Mouse (Mus musculus) C2C12 (cell line): ENCODE results near the gene Tnfsf10. TPM values are rescaled to one million over a fixed set of nuclear protein-coding genes. Genes with fewer than 3 reads are reported as not detected.

Experiments used
- H3K27me3 ChIP-seq: one replicate; pipeline ENCODE4 v1.6.1; 2011; ENCODE audit not compliant: control insufficient read depth, insufficient read depth, insufficient read length
- H3K36me3 ChIP-seq: one replicate; pipeline ENCODE4 v1.6.1; 2011; ENCODE audit not compliant: control insufficient read depth, insufficient read depth
- H3K4me3 ChIP-seq: one replicate; pipeline ENCODE4 v1.5.1; 2011; ENCODE audit warnings: mild to moderate bottlenecking, control low read depth; ENCODE audit not compliant: poor library complexity, insufficient read depth, severe bottlenecking
- H3K79me2 ChIP-seq: one replicate; pipeline ENCODE4 v1.6.1; 2011; ENCODE audit not compliant: control insufficient read depth, insufficient read depth
- H3K79me3 ChIP-seq: one replicate; pipeline ENCODE4 v1.6.1; 2011; ENCODE audit warnings: low read depth, control low read depth
- H3ac ChIP-seq: one replicate; pipeline ENCODE3; 2011; ENCODE audit warnings: low read depth; ENCODE audit not compliant: control insufficient read depth, insufficient read length
- CEBPB ChIP-seq: IDR thresholded peaks from one replicate; pipeline ENCODE4 v1.6.1; 2011; ENCODE audit warnings: low read depth, mild to moderate bottlenecking, control low read depth, moderate library complexity
- CTCF ChIP-seq: IDR thresholded peaks from one replicate; pipeline ENCODE4 v1.5.1; 2011; ENCODE audit not compliant: control insufficient read depth, insufficient read depth, insufficient read length
- FOSL1 ChIP-seq: IDR thresholded peaks from one replicate; pipeline ENCODE4 v1.8.0; 2011; ENCODE audit warnings: mild to moderate bottlenecking, low read length; ENCODE audit not compliant: poor library complexity, insufficient read depth, severe bottlenecking
- MAX ChIP-seq: IDR thresholded peaks from one replicate; pipeline ENCODE4 v1.6.1; 2011; ENCODE audit warnings: mild to moderate bottlenecking, control low read depth
- MYOD1 ChIP-seq: IDR thresholded peaks from one replicate; pipeline ENCODE4 v1.6.1; 2011; ENCODE audit warnings: low read depth; ENCODE audit not compliant: control insufficient read depth, insufficient read length
- MYOG ChIP-seq: IDR thresholded peaks from one replicate; pipeline ENCODE4 v1.6.1; 2011; ENCODE audit not compliant: control insufficient read depth, insufficient read length; ENCODE audit errors: extremely low read depth
- USF1 ChIP-seq: IDR thresholded peaks from one replicate; pipeline ENCODE4 v1.6.1; 2011; ENCODE audit warnings: low read depth, mild to moderate bottlenecking, control low read depth, moderate library complexity
- polyA plus RNA-seq: library from polyadenylated mRNA; unstranded; fragments of >200 nt; fragmentation: generic; extraction: Trizol; gene quantifications from one replicate; pipeline ENCODE4 v1.2.1, GENCODE M21; 2012; ENCODE audit warnings: missing spikeins

Tnfsf10 gene
- polyA plus RNA-seq, 1 experiment: not detected

DNA sequence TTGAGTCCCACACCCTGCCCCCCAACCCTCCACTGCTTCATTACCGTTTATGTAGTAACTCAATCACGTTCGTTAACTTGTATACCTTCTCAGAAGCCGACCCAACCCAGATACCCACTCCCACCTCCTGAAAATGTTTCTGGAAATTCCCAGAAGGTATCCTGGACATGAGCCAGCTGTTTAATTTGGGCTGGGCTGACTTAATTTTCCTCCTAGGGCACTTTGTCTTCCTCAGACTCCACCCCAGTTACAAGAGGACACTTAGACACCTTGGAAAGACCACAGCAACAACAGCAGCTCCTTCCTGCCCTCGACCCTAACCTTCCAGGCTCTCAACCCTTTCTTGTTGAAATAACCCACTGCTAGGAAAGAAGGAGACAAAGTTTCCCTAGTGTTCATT lies 6.7 kb downstream of the Tnfsf10 start:
- TF ChIP-seq MYOG: no peak
- no peak for TF ChIP-seq MAX
- TF ChIP-seq CTCF: no peak
- no peak for TF ChIP-seq CEBPB
- TF ChIP-seq FOSL1: no peak
- no peak for TF ChIP-seq USF1
- no peak for TF ChIP-seq MYOD1
- peaks cover 4% of the 10 kb centered on the region for H3K27me3 ChIP-seq

DNA sequence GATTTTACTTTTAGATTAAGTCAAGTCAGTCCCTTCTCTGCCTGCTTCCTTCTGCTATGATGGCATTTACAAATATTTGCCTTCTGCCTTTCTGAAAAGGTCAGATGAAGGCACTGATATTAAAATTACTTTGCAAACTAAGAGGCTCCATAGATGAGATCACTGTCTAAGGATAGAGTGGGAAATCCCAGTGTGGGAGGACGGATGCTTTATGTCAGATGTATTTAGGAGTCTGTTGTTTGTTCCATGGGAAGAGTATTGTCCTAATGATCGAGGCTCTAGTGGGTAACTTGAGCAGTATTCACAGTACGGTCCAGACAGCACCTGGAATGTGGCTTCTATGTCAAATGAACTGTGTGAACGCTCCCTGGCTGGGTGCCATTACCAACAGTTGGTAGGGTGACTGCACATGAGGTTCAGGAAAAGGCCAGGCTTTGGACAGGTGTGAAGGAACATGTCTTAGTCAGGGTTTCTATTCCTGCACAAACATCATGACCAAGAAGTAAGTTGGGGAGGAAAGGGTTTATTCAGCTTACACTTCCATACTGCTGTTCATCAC lies 9.9 kb downstream of the Tnfsf10 start:
- peaks cover 7% of the 10 kb centered on the region for H3K27me3 ChIP-seq
- no peak for TF ChIP-seq MYOD1
- TF ChIP-seq MAX: no peak
- TF ChIP-seq CTCF: no peak
- TF ChIP-seq MYOG: no peak
- TF ChIP-seq CEBPB: no peak
- TF ChIP-seq FOSL1: no peak
- no peak for TF ChIP-seq USF1
- H3K79me2 ChIP-seq: no peaks in the 10 kb centered on the region
- no peaks in the 10 kb centered on the region for H3K36me3 ChIP-seq
- no peak overlapping the region for H3ac ChIP-seq
- H3K4me3 ChIP-seq: no peak overlapping the region
- no peaks in the 10 kb centered on the region for H3K79me3 ChIP-seq

More for the DNA sequence above, 6.7 kb downstream of the Tnfsf10 start:
- Histone ChIP-seq H3K79me3 (no peaks in the 10 kb centered on the region), H3K79me2 (no peaks in the 10 kb centered on the region), H3K36me3 (no peaks in the 10 kb centered on the region), H3ac (no peak overlapping the region), H3K4me3 (no peak overlapping the region)

DNA sequence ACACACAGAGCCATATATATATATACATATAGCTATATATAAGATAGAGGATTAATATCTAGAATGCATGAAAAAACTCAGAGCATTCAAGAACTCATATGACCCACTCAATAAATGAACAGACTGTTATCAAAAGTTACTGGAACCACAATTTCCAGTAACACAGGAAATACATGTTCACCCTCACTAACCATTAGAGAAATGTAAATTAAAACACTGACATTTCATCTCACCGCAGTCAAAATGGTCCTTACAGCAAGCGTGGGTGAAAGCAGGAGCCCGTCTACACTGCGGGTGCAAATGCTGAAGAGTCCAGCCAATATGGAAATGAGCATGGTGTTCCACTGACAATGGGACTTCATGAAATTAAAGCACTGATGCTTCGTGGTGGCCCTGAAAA lies 13.9 kb downstream of the Tnfsf10 start:
- Histone ChIP-seq H3K79me3 (no peaks in the 10 kb centered on the region), H3ac (no peak overlapping the region), H3K36me3 (no peaks in the 10 kb centered on the region), H3K4me3 (no peak overlapping the region), H3K79me2 (no peaks in the 10 kb centered on the region), H3K27me3 (peaks cover 16% of the 10 kb centered on the region)
- TF ChIP-seq USF1 (no peak), CTCF (no peak), FOSL1 (no peak), MAX (no peak), CEBPB (no peak), MYOG (no peak)

DNA sequence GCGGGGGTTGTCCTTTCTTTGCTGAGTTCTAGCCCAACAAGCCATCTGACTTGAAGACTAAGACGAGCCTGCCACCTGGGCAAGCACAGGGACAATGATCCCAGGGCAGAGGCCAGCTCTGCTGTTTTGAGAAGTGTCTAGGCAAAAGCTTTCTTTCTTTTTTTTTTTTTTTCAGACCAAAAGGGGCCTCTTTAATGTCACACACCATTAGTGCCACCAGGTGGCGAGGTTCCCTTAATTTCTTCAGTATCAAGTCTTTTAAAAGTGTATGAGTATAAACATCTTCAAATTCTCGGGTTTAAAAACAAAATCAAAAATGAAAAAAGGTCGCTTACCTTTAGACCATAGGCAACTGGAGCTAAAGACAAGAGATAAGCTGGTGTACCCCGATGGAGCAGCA lies 21.6 kb downstream of the Tnfsf10 start:
- no peaks in the 10 kb centered on the region for H3K36me3 ChIP-seq
- no peak for TF ChIP-seq MYOG
- TF ChIP-seq MAX: no peak
- no peak for TF ChIP-seq FOSL1
- TF ChIP-seq USF1: no peak
- TF ChIP-seq CEBPB: no peak
- TF ChIP-seq CTCF: no peak
- H3K4me3 ChIP-seq: no peak overlapping the region
- no peak overlapping the region for H3ac ChIP-seq
- no peaks in the 10 kb centered on the region for H3K79me2 ChIP-seq
- H3K79me3 ChIP-seq: no peaks in the 10 kb centered on the region
- H3K27me3 ChIP-seq: peaks cover 17% of the 10 kb centered on the region

DNA sequence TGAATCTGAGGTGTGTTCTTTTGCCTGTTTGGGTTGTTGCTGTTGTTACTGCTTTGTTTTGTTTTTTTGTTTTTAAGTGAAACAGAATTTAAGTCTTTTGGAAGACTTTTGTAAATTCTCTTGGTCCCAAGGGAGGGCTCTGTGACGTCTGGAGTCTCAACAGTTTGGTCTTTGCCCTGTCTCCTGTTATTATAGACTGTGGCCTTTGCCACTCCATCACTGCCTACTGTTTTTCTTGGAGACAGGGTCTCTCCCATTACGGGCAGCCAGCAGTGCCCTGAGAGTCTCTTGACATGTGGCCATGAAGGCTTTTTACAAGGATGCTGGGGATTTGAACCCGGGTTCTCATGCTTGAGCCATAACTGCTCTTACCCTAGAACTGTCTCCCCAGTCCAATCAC lies 22.1 kb downstream of the Tnfsf10 start:
- H3K79me3 ChIP-seq: no peaks in the 10 kb centered on the region
- no peaks in the 10 kb centered on the region for H3K36me3 ChIP-seq
- H3ac ChIP-seq: no peak overlapping the region
- TF ChIP-seq CTCF (no peak), FOSL1 (no peak), CEBPB (no peak), MAX (no peak), USF1 (no peak), MYOD1 (no peak), MYOG (no peak)
- H3K4me3 ChIP-seq: no peak overlapping the region
- no peaks in the 10 kb centered on the region for H3K79me2 ChIP-seq
- H3K27me3 ChIP-seq: peaks cover 17% of the 10 kb centered on the region

DNA sequence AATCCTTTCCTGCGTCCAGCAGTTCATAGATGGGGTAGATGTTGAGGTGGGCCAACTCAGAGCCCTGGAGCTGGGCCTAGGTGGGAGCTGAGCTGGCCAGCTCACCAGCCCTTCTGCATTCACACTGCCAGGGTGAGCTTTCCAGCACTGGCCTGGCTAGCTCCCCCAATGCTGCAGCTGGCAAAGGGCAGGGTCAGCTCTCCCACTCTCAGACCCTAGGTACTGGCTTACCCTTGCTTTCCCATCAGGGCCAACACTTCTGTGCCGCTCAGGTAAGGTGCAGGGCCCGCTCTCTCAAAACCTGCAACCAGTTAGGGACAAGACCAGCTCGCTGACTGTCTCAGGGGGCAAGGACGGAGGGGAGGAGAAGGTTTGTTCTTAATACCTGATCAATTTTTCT lies 23.9 kb downstream of the Tnfsf10 start:
- H3K27me3 ChIP-seq: peaks cover 8% of the 10 kb centered on the region
- H3ac ChIP-seq: no peak overlapping the region
- no peak overlapping the region for H3K4me3 ChIP-seq
- H3K79me3 ChIP-seq: no peaks in the 10 kb centered on the region
- no peaks in the 10 kb centered on the region for H3K79me2 ChIP-seq
- TF ChIP-seq MYOD1 (no peak), CTCF (no peak), CEBPB (no peak), MAX (no peak), USF1 (no peak), FOSL1 (no peak), MYOG (no peak)
- no peaks in the 10 kb centered on the region for H3K36me3 ChIP-seq
